Mouse (Mus musculus) mesoderm, embryonic 11.5 days (tissue): ENCODE results near the gene Kcnb1.

ENCODE experiments used
- DNase-seq: peaks from one replicate; pipeline ENCODE4 v3.0.0-alpha.2; 2012; ENCODE audit warnings: low read depth, low spot score

Gene Kcnb1

DNA sequence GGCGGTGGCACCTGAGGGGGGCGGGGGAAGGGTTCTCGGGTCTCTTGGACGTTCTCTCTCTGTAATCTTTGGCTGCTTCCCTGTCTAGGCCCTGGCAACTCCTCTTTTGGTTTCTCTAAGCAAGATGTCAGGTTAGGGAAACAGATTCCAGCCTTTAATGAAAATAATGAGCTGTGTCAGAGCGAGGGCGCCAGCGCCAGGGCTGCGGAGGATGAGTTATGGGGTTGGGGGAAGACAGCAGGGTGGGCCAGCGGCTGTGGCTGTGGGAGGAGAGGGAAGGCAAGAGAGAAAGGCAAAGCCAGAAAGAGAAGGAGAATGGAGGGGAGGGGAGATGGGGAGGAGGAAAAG is 60.4 kb downstream of the Kcnb1 start:
- peak; percentile 60 for DNase-seq

- peak; percentile 37 for DNase-seq
Measured at GRCm38 (mm10) chr2:167128699-167129607, 61.0 kb downstream of the Kcnb1 start.

- no peak for DNase-seq
Measured at GRCm38 (mm10) chr2:167127404-167127803, 62.6 kb downstream of the Kcnb1 start.

- DNase-seq, result no peak
Measured at GRCm38 (mm10) chr2:167125781-167126180, 64.2 kb downstream of the Kcnb1 start.

DNA sequence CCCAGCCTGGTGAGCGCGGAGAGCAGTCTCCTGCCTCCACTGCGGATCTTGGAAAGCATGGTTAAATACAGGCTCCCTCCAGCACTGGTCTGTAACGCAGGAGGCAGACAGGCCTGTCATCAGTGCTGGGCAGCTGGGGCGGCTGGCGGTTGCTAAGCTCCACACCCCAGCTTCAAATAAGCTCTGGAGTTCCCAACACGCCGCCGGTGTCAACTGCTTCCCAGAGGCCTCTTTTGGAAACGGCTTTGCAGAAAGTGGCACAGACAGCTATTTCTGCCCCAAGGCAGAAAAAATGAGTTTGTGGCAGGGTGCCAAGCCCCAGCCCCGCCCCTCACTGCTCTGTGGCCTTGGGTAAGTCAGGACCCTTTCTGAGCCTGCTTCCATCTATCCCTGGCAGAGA is 66.0 kb downstream of the Kcnb1 start:
- no peak for DNase-seq

GRCm38 (mm10) chr2:167122737-167123136 is 67.2 kb downstream of the Kcnb1 start:
- DNase-seq, result no peak

GRCm38 (mm10) chr2:167121996-167122395 is 68.0 kb downstream of the Kcnb1 start:
- DNase-seq, result no peak

DNA sequence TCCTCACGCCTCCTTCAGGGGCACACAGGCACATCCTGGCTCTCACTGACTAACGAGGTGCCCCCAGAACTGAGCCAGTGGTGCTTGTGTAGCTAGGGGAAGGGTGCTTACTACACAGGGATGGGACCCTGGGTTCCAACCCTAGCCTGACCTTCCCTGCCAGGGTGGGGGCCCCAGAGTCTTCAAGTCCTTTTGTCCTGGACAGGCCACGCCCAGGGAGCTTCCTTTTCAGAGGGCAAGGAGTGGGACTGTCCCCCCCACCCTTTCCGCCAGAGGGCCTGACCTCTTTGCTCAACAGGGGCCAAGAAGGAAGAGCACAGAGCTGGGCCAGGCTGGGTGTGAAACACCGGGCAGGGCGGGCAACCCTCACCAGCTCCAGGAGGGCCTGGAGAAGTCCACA is 68.7 kb downstream of the Kcnb1 start:
- no peak for DNase-seq

- DNase-seq, result no peak
Measured at GRCm38 (mm10) chr2:167120186-167120830, 69.6 kb downstream of the Kcnb1 start.

DNA sequence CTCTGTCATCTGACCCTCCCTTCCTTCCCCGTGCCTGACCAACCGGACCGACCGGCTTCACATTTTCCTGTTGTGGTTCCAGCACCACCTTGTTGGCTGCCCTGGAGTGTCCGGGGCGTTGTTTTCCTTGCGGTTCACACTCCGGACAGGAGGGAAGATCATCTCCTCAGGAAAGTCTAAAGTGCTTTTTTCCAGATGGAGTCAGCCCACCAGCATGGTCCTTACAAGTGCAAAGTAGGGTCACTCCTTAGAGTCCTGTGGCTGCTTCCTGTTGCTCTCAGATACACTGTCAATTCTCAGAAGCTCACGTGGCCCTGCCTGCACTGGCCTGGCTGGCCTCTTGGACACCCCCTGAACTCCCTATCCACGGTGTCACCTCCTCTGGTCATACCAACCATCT is 71.9 kb downstream of the Kcnb1 start:
- no peak for DNase-seq

DNA sequence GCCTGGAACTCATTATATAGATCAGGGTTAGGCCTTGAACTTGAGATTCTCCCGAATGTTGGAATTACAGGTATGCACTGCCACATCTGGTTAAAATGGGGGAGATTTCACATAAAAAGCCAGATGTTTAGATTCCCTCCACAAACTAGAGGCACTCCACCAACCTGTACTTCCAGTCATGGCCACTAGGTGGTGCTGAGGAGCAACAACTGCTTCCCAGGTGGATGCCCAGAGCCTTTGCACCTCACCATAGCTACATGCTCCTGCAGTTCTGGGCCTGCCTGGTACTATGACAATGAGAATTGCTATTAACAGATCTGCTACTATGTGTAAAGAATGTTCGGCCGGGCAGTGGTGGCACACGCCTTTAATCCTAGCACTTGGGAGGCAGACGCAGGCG is 77.2 kb downstream of the Kcnb1 start:
- DNase-seq, result peak; percentile 84

- no peak for DNase-seq
Measured at GRCm38 (mm10) chr2:167112259-167112658, 77.7 kb downstream of the Kcnb1 start.

DNA sequence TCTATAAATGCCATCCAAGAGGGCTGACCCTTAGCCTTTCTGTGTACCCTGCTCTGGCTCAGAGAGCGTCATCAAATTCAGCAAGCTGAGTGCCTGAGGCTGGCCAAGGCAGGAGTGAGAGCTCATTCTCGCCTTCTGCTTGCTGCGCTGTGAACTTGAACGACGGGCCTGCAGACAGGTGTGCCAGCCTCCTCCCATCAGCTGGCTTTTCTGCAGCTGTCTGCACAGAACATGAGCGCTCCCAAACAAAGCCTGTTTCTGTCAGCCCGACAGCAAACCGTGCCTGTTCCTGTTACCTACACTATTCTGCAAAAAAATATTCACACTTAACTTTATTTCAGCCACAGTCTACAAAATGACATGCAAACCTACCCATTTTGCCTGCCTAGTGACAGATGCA is 80.4 kb downstream of the Kcnb1 start:
- DNase-seq, result no peak

GRCm38 (mm10) chr2:167103546-167103945 is 86.4 kb downstream of the Kcnb1 start:
- no peak for DNase-seq

DNA sequence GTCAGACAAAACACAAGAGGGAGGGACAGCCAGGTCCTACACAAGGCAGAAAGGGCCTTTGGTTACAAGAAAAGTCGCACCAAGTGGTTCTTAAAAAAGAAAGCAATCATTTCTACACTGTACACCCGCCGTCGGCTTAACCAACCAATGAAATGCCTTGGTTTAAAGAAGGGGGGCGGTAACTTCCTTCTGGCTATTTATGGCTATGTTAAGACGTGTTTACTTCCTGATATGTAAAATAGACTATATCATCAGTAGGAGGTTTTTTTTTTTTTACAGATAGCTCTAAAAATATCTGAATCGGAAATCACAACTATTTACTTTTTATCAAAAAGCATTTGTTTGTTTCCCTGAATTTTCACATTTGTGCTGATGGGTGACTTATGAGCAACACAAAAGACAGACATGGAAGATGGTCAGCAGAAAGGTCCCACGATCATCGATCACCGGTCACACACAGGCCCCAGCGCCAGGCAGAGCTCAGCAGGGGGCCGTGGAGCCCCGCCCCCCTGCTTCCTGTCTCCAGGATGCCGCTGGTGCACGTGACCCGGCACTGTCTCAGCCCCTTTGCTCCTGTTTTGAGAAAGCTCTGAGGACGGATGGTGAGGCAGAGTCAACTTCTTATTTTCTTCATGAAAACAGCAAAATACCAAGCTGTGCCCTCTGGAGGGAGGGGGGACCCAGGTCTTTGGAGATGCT is 88.1 kb downstream of the Kcnb1 start:
- DNase-seq, result no peak

DNA sequence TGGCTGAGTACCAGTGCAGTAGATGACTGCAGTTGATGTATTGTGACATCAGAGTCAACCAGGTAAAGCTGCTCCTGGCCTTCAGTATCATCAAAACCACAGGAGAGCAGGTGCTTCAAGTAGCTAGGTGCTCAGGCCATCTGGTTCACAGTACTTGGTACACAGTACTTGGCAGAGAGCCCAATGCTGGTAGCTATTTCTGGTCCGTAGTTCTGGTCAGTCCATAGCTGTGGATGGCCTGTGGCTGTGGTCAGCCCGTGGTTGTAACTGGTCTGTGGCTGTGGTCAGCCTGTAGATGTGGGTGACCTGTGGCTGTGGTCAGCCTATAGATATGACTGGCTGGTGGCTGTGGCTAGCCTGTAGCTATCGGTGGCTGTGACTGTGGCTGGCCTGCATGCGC is 95.3 kb downstream of the Kcnb1 start:
- DNase-seq, result no peak

GRCm38 (mm10) chr2:167093171-167093900 is 96.6 kb downstream of the Kcnb1 start:
- DNase-seq, result no peak

DNA sequence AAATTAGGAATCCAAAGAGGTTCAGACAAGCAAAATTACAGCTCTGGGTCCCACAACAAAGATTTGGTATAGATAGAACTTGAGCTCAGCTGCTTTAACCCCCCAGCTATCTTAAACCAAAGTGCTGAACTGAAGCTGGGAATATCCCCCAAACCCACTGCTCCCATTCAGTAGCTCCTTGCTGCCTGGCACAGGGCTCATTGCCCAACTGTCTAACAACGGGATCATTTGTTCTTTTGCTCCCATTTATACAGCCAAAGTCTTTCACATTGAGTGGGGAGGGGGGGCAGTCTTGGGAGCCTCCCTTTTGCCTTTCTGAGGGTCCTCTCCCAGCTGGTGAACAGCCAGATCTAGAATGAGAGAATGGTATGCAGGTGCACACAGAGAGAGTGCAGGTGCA is 99.7 kb downstream of the Kcnb1 start:
- DNase-seq, result no peak

DNA sequence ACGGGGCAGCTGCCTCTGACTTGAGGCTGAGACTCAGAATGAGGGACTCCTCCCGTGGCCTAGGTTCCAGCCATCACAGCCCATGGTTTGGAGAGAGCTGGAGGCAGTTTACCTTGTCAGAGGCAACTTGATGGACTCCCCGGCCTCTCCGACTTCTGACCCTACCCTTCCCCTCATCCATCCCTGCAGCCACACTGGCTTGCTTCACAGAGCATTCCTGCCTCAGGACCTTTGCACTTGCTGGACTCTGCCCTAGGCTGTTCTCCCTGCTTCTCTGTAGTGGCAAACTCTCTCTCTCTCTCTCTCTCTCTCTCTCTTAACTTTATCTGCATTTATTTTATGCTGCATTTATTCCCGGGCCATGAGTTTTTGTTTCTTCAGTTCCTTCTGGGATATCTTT is 103.1 kb downstream of the Kcnb1 start:
- no peak for DNase-seq

DNA sequence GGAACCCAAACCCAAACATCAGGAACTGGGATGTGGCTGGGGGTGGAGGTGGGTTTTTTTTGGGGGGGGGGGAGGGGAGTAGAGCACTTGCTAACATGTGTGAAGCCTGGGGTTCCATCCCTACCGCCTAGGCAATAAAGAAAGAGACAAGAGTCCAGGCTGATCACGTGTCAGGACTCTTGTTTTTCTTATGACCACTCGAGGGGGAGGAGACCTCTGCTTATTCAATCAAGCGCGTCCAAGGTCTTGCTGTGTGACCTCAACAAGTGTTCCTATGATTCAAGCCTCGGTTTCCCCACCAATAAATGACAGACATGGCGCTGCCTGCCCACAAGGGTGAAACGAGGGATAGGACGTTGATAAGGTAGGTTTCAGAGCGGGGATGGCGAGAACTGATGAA is 103.9 kb downstream of the Kcnb1 start:
- no peak for DNase-seq

- DNase-seq, result peak; percentile 65
Measured at GRCm38 (mm10) chr2:167081639-167082038, 108.3 kb downstream of the Kcnb1 start.

DNA sequence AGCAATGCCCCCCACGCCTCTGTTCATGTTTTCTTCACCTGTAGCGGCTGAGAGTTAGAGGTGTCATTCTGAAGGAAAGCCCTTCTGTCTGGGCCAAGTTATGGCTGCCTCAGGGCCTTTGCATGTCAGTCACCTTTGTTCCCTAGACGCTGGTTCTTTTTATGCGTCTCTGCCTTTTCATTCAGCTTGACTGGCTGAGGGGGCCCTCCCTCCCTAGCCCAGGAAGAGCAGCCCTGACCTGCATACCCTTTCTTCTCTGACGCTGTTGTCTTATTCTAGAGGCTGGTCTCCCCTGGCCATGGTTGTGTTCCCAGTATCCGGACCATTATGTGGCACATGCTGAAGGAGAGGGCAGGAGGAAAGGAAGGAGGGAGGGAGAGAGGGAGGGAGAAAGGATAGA is 108.8 kb downstream of the Kcnb1 start:
- no peak for DNase-seq
